Mouse (Mus musculus): ENCODE results near the gene Cct3.

Gene Cct3

GRCm38 (mm10) chr3:88331282-88331681 is 34.4 kb downstream of the Cct3 start:
- peaks cover 14% of the 10 kb centered on the region for H3K27me3 ChIP-seq (ENCODE audit: insufficient read depth, low read length)
- peaks cover 45% of the 10 kb centered on the region for H3K36me3 ChIP-seq (ENCODE audit: insufficient read depth, low read length)
- H3K9me3 ChIP-seq (ENCODE audit: low read length) = no peaks in the 10 kb centered on the region
- peaks cover 77% of the 10 kb centered on the region for H3K4me1 ChIP-seq (replicated peaks; ENCODE audit: low read depth, low read length)
- TF ChIP-seq POU5F1 (IDR thresholded peaks at IDR 0.05; ENCODE audit: borderline replicate concordance, low read length) (no peak), CTCF (conservative IDR thresholded peaks at IDR 0.05; ENCODE audit: low read length) (peak; percentile 69)
- H3K4me3 ChIP-seq (replicated peaks; ENCODE audit: low read length) = no peak overlapping the region

GRCm38 (mm10) chr3:88334029-88334658 is 37.2 kb downstream of the Cct3 start:
- Histone ChIP-seq H3K4me1 (replicated peaks; ENCODE audit: low read depth, low read length) (peaks cover 70% of the 10 kb centered on the region), H3K36me3 (ENCODE audit: insufficient read depth, low read length) (peaks cover 38% of the 10 kb centered on the region), H3K9me3 (ENCODE audit: low read length) (no peaks in the 10 kb centered on the region), H3K4me3 (replicated peaks; ENCODE audit: low read length) (peak overlapping the region; percentile 93), H3K27me3 (ENCODE audit: insufficient read depth, low read length) (peaks cover 14% of the 10 kb centered on the region)
- TF ChIP-seq NANOG (IDR thresholded peaks at IDR 0.05; ENCODE audit: borderline replicate concordance, low read length) (no peak), CTCF (conservative IDR thresholded peaks at IDR 0.05; ENCODE audit: low read length) (no peak), POU5F1 (IDR thresholded peaks at IDR 0.05; ENCODE audit: borderline replicate concordance, low read length) (no peak)

GRCm38 (mm10) chr3:88334902-88335435 is 38.1 kb downstream of the Cct3 start:
- no peaks in the 10 kb centered on the region for H3K9me3 ChIP-seq (ENCODE audit: low read length)
- H3K36me3 ChIP-seq (ENCODE audit: insufficient read depth, low read length) = peaks cover 38% of the 10 kb centered on the region
- peaks cover 14% of the 10 kb centered on the region for H3K27me3 ChIP-seq (ENCODE audit: insufficient read depth, low read length)
- peak overlapping the region; percentile 93 for H3K4me3 ChIP-seq (replicated peaks; ENCODE audit: low read length)
- peaks cover 70% of the 10 kb centered on the region for H3K4me1 ChIP-seq (replicated peaks; ENCODE audit: low read depth, low read length)
- TF ChIP-seq NANOG (IDR thresholded peaks at IDR 0.05; ENCODE audit: borderline replicate concordance, low read length) (no peak), CTCF (conservative IDR thresholded peaks at IDR 0.05; ENCODE audit: low read length) (no peak), POU5F1 (IDR thresholded peaks at IDR 0.05; ENCODE audit: borderline replicate concordance, low read length) (no peak)

GRCm38 (mm10) chr3:88335436-88336053 is 38.6 kb downstream of the Cct3 start:
- Histone ChIP-seq H3K4me3 (replicated peaks; ENCODE audit: low read length) (peak overlapping the region; percentile 93), H3K27me3 (ENCODE audit: insufficient read depth, low read length) (peaks cover 14% of the 10 kb centered on the region), H3K9me3 (ENCODE audit: low read length) (no peaks in the 10 kb centered on the region), H3K36me3 (ENCODE audit: insufficient read depth, low read length) (peaks cover 37% of the 10 kb centered on the region), H3K4me1 (replicated peaks; ENCODE audit: low read depth, low read length) (peaks cover 68% of the 10 kb centered on the region)
- TF ChIP-seq CTCF (conservative IDR thresholded peaks at IDR 0.05; ENCODE audit: low read length) = no peak
- no peak for TF ChIP-seq POU5F1 (IDR thresholded peaks at IDR 0.05; ENCODE audit: borderline replicate concordance, low read length)
- TF ChIP-seq NANOG (IDR thresholded peaks at IDR 0.05; ENCODE audit: borderline replicate concordance, low read length) = no peak

GRCm38 (mm10) chr3:88336058-88337013 is 39.4 kb downstream of the Cct3 start, which contains the start of the genes Tmem79 and Smg5:
Tmem79 (minus strand) TSS chr3:88336148.
Smg5 (plus strand) TSS chr3:88336260.
- peak; percentile 40; the same call in 1 of the 2 replicates for TF ChIP-seq NANOG (IDR thresholded peaks at IDR 0.05; ENCODE audit: borderline replicate concordance, low read length)
- no peak for TF ChIP-seq POU5F1 (IDR thresholded peaks at IDR 0.05; ENCODE audit: borderline replicate concordance, low read length)
- H3K36me3 ChIP-seq (ENCODE audit: insufficient read depth, low read length) = peaks cover 41% of the 10 kb centered on the region
- peaks cover 71% of the 10 kb centered on the region for H3K4me1 ChIP-seq (replicated peaks; ENCODE audit: low read depth, low read length)
- H3K27me3 ChIP-seq (ENCODE audit: insufficient read depth, low read length) = peaks cover 14% of the 10 kb centered on the region
- no peaks in the 10 kb centered on the region for H3K9me3 ChIP-seq (ENCODE audit: low read length)
- H3K4me3 ChIP-seq (replicated peaks; ENCODE audit: low read length) = peak within 1 kb of the TSS; percentile 93

- H3K4me3 ChIP-seq (replicated peaks; ENCODE audit: low read length) = peak overlapping the region; percentile 93
- peaks cover 53% of the 10 kb centered on the region for H3K36me3 ChIP-seq (ENCODE audit: insufficient read depth, low read length)
- H3K4me1 ChIP-seq (replicated peaks; ENCODE audit: low read depth, low read length) = peaks cover 73% of the 10 kb centered on the region
- H3K9me3 ChIP-seq (ENCODE audit: low read length) = no peaks in the 10 kb centered on the region
- no peak for TF ChIP-seq CTCF (conservative IDR thresholded peaks at IDR 0.05; ENCODE audit: low read length)
- TF ChIP-seq NANOG (IDR thresholded peaks at IDR 0.05; ENCODE audit: borderline replicate concordance, low read length) = no peak
- TF ChIP-seq POU5F1 (IDR thresholded peaks at IDR 0.05; ENCODE audit: borderline replicate concordance, low read length) = no peak
- peaks cover 8% of the 10 kb centered on the region for H3K27me3 ChIP-seq (ENCODE audit: insufficient read depth, low read length)
Measured at GRCm38 (mm10) chr3:88337367-88338020, 40.6 kb downstream of the Cct3 start.

GRCm38 (mm10) chr3:88338316-88338715 is 41.4 kb downstream of the Cct3 start:
- peaks cover 61% of the 10 kb centered on the region for H3K36me3 ChIP-seq (ENCODE audit: insufficient read depth, low read length)
- H3K4me3 ChIP-seq (replicated peaks; ENCODE audit: low read length) = 0 out of 2 replicates have a peak overlapping the region, but pooled peaks have one; percentile 93
- H3K9me3 ChIP-seq (ENCODE audit: low read length) = no peaks in the 10 kb centered on the region
- H3K4me1 ChIP-seq (replicated peaks; ENCODE audit: low read depth, low read length) = peaks cover 65% of the 10 kb centered on the region
- no peaks in the 10 kb centered on the region for H3K27me3 ChIP-seq (ENCODE audit: insufficient read depth, low read length)
- no peak for TF ChIP-seq CTCF (conservative IDR thresholded peaks at IDR 0.05; ENCODE audit: low read length)
- no peak for TF ChIP-seq POU5F1 (IDR thresholded peaks at IDR 0.05; ENCODE audit: borderline replicate concordance, low read length)
- TF ChIP-seq NANOG (IDR thresholded peaks at IDR 0.05; ENCODE audit: borderline replicate concordance, low read length) = no peak

Measured in E14TG2a.4 (cell line).